ENCODE assay signal across 27 mouse cellular contexts in the genomic region with DNA sequence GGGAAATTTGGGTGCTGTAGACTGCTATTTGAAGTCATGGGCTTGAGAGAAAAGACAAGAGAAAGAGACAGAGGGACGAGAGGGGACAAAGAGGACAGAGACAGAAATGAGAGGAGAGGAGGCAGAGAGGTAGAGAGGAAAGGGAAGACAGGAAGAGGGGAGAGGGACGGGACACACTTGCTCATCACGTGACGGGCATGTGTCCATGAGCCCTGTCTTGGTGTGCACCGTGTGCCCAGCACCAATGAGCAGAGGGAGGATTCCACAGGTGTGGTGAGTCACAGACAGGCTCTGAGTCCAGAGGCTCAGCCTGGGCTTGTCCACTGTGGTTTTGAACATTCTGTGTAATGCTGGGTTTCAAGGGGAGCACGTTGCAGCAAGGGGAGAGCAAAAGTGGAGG. TPM values are rescaled to one million over a fixed set of nuclear protein-coding genes. Genes with fewer than 3 reads are reported as not detected.
DNase-seq lines count a peak whose midpoint lies in the region; ATAC-seq and TF ChIP-seq lines count a peak whose summit lies in the region.
"Had no signal": no experiment of that assay in that cellular context is flagged by ENCODE, and none has a peak within 500 bp of the region (broad histone marks: within the 10 kb centered on the region; RNA-seq: fewer than 3 reads in every experiment).

No protein-coding gene starts in this region.

- H3K4me1 ChIP-seq in limb, embryonic 11.5 days (ENCODE audit: control insufficient read depth, insufficient read depth, low read length) = peaks cover 13% of the 10 kb centered on the region; the same call in 1 of the 2 replicates
- H3K4me1 ChIP-seq in limb, embryonic 10.5 days = peaks cover 23% of the 10 kb centered on the region
- H3K4me1 ChIP-seq in MEL (ENCODE audit: control insufficient read depth in 1 of 2, insufficient read depth in 2 of 2, low read length in 2 of 2) = no peaks in the 10 kb centered on the region
- H3K4me1 ChIP-seq in embryonic facial prominence, embryonic 14.5 days (ENCODE audit: control insufficient read depth, insufficient read depth, low read length) = peaks cover 8% of the 10 kb centered on the region
- H3K4me1 ChIP-seq: heart, embryonic 15.5 days; intestine, embryonic 15.5 days had no signal

- no peaks in the 10 kb centered on the region for H3K9me3 ChIP-seq in limb, embryonic 11.5 days (ENCODE audit: control insufficient read depth, low read length)
- no peaks in the 10 kb centered on the region for H3K9me3 ChIP-seq in limb, embryonic 10.5 days (replicated peaks)
- no peaks in the 10 kb centered on the region for H3K9me3 ChIP-seq in MEL (replicated peaks; ENCODE audit: insufficient read depth, low read length)
- no peaks in the 10 kb centered on the region for H3K9me3 ChIP-seq in embryonic facial prominence, embryonic 14.5 days (ENCODE audit: control insufficient read depth, low read length)
- H3K9me3 ChIP-seq: embryonic facial prominence, embryonic 15.5 days; forebrain, embryonic 12.5 days; forebrain, embryonic 15.5 days; heart, embryonic 12.5 days; heart, embryonic 15.5 days; hindbrain, embryonic 15.5 days; intestine, embryonic 15.5 days had no signal

- H3K9ac ChIP-seq in limb, embryonic 11.5 days (ENCODE audit: low read length) = peak overlapping the region; percentile 22; the same call in 1 of the 2 replicates
- H3K9ac ChIP-seq in MEL (ENCODE audit: control insufficient read depth, low read depth, low read length, poor library complexity, severe bottlenecking) = no peak overlapping the region
- H3K9ac ChIP-seq in embryonic facial prominence, embryonic 14.5 days (ENCODE audit: low read depth, low read length) = no peak overlapping the region
- H3K9ac ChIP-seq: embryonic facial prominence, embryonic 15.5 days; forebrain, embryonic 12.5 days; forebrain, embryonic 15.5 days; heart, embryonic 12.5 days; heart, embryonic 15.5 days; hindbrain, embryonic 15.5 days; intestine, embryonic 15.5 days had no signal

- no peaks in the 10 kb centered on the region for H3K79me3 ChIP-seq in C2C12 (ENCODE audit: low read depth)

- ATAC-seq in limb, embryonic 11.5 days (ENCODE audit: insufficient number of reproducible peaks, low FRiP score, low TSS enrichment, low read depth) = no peak
- 0 out of 2 replicates have a peak, but pooled peaks have one; percentile 21 for ATAC-seq in embryonic facial prominence, embryonic 14.5 days (ENCODE audit: low read depth)
- no peak for ATAC-seq in erythroblast, adult 5-6 weeks (replicated peaks; ENCODE audit: low FRiP score, poor library complexity, severe bottlenecking)
- ATAC-seq: CD4-positive, CD25-positive, alpha-beta regulatory T cell, adult 4 months; forebrain, embryonic 15.5 days; intestine, embryonic 15.5 days; Patski had no signal

- no peak for TF ChIP-seq POLR2A in MEL (IDR thresholded peaks at IDR 0.05; ENCODE audit: control insufficient read depth in 1 of 2, insufficient read depth in 1 of 2, low read depth in 1 of 2, low read length in 2 of 2, poor library complexity in 1 of 2)

- no peak overlapping the region for H3K4me3 ChIP-seq in limb, embryonic 11.5 days (ENCODE audit: low read depth, low read length)
- H3K4me3 ChIP-seq in limb, embryonic 10.5 days = no peak overlapping the region
- H3K4me3 ChIP-seq in C2C12 (ENCODE audit: insufficient read depth, poor library complexity, severe bottlenecking) (no peak overlapping the region), MEL (ENCODE audit: control insufficient read depth in 1 of 2, insufficient read depth in 1 of 2, low read depth in 2 of 2, low read length in 2 of 2) (no peak overlapping the region)
- H3K4me3 ChIP-seq in embryonic facial prominence, embryonic 14.5 days (ENCODE audit: low read depth, low read length) = no peak overlapping the region
- H3K4me3 ChIP-seq: embryonic facial prominence, embryonic 15.5 days; erythroblast, embryonic 14.5 days; forebrain, embryonic 12.5 days; forebrain, embryonic 15.5 days; heart, embryonic 12.5 days; heart, embryonic 15.5 days; hindbrain, embryonic 15.5 days; intestine, embryonic 15.5 days had no signal

- no peak for TF ChIP-seq CTCF in C2C12 (IDR thresholded peaks at IDR 0.05; ENCODE audit: control insufficient read depth, insufficient read depth, insufficient read length)
- no peak for TF ChIP-seq CTCF in MEL (IDR thresholded peaks at IDR 0.05 in 2 of 3, conservative IDR thresholded peaks at IDR 0.05 in 1 of 3; ENCODE audit: control insufficient read depth in 1 of 3, insufficient read depth in 1 of 3, low read depth in 2 of 3, low read length in 3 of 3, poor library complexity in 1 of 3, severe bottlenecking in 1 of 3)

- no peak for TF ChIP-seq RAD21 in MEL (IDR thresholded peaks at IDR 0.05; ENCODE audit: low read depth, low read length)

- no peak for TF ChIP-seq EP300 in MEL (IDR thresholded peaks at IDR 0.05; ENCODE audit: low read depth in 1 of 2, low read length in 2 of 2)

- DNase-seq in limb, embryonic 11.5 days (ENCODE audit: low spot score) = no peak
- DNase-seq in limb, embryonic 10.5 days (ENCODE audit: low spot score) = no peak
- no peak for DNase-seq in MEL (ENCODE audit: low read depth, low spot score)
- DNase-seq in embryonic facial prominence, embryonic 14.5 days (ENCODE audit: low spot score) = no peak
- DNase-seq in embryo, embryonic 10 days (ENCODE audit: low spot score) = no peak
- DNase-seq: adrenal gland, postnatal 10 days; adrenal gland, postnatal 36 days; B cell, adult 2 months; cerebellum, adult 18-20 months; cerebellum, adult 9-10 months; cerebellum, postnatal 14 days; gastrocnemius, postnatal 25 days; heart, adult 18-20 months; heart, postnatal 10 days; heart, postnatal 36 days had no signal

- no peaks in the 10 kb centered on the region for H3K36me3 ChIP-seq in limb, embryonic 11.5 days (ENCODE audit: control insufficient read depth, insufficient read depth, low read length)
- H3K36me3 ChIP-seq in limb, embryonic 10.5 days = no peaks in the 10 kb centered on the region
- H3K36me3 ChIP-seq in C2C12 (ENCODE audit: control insufficient read depth, insufficient read depth) (no peaks in the 10 kb centered on the region), MEL (ENCODE audit: control insufficient read depth in 1 of 2, insufficient read depth in 2 of 2, low read length in 2 of 2) (no peaks in the 10 kb centered on the region)
- H3K36me3 ChIP-seq in embryonic facial prominence, embryonic 14.5 days (ENCODE audit: control insufficient read depth, insufficient read depth, low read length) = no peaks in the 10 kb centered on the region
- H3K36me3 ChIP-seq: embryonic facial prominence, embryonic 15.5 days; forebrain, embryonic 12.5 days; forebrain, embryonic 15.5 days; heart, embryonic 12.5 days; heart, embryonic 15.5 days; hindbrain, embryonic 15.5 days; intestine, embryonic 15.5 days had no signal

- WGBS in limb, embryonic 11.5 days = 68% methylated on average over 6 of the region's 6 CpGs
- 67% methylated on average over 6 of the region's 6 CpGs for WGBS in limb, embryonic 10.5 days
- WGBS in embryonic facial prominence, embryonic 14.5 days = 66% methylated on average over 6 of the region's 6 CpGs

- H3K79me2 ChIP-seq in C2C12 (ENCODE audit: control insufficient read depth, insufficient read depth) (no peaks in the 10 kb centered on the region), MEL (ENCODE audit: control insufficient read depth, insufficient read depth, low read length, poor library complexity) (no peaks in the 10 kb centered on the region)

- H3K4me2 ChIP-seq in limb, embryonic 11.5 days (ENCODE audit: low read depth, severe bottlenecking) = no peak overlapping the region
- no peak overlapping the region for H3K4me2 ChIP-seq in embryonic facial prominence, embryonic 14.5 days (ENCODE audit: low read depth, low read length)
- H3K4me2 ChIP-seq: embryonic facial prominence, embryonic 15.5 days; forebrain, embryonic 12.5 days; forebrain, embryonic 15.5 days; heart, embryonic 12.5 days; heart, embryonic 15.5 days; hindbrain, embryonic 15.5 days; intestine, embryonic 15.5 days had no signal

- no peak overlapping the region for H3ac ChIP-seq in C2C12 (ENCODE audit: control insufficient read depth, insufficient read length, low read depth)

- H3K27ac ChIP-seq in limb, embryonic 11.5 days (replicated peaks; ENCODE audit: low read depth, low read length) = no peak overlapping the region
- H3K27ac ChIP-seq in limb, embryonic 10.5 days = no peak overlapping the region
- H3K27ac ChIP-seq in MEL (ENCODE audit: control insufficient read depth, low read depth, low read length) = no peak overlapping the region
- H3K27ac ChIP-seq in embryonic facial prominence, embryonic 14.5 days (replicated peaks; ENCODE audit: low read depth, low read length) = no peak overlapping the region
- H3K27ac ChIP-seq: embryonic facial prominence, embryonic 15.5 days; forebrain, embryonic 12.5 days; forebrain, embryonic 15.5 days; heart, embryonic 15.5 days; hindbrain, embryonic 15.5 days; intestine, embryonic 15.5 days had no signal

- peaks cover 2% of the 10 kb centered on the region; the same call in 1 of the 2 replicates for H3K27me3 ChIP-seq in limb, embryonic 11.5 days (ENCODE audit: control insufficient read depth, insufficient read depth, low read length)
- peaks cover 59% of the 10 kb centered on the region for H3K27me3 ChIP-seq in limb, embryonic 10.5 days (ENCODE audit: low read depth, poor library complexity, severe bottlenecking)
- H3K27me3 ChIP-seq in C2C12 (ENCODE audit: control insufficient read depth, insufficient read depth, insufficient read length) = peaks cover 3% of the 10 kb centered on the region
- H3K27me3 ChIP-seq in MEL (ENCODE audit: control insufficient read depth in 1 of 2, insufficient read depth in 2 of 2, low read length in 2 of 2) = peaks cover 0 to 4% of the 10 kb centered on the region in 2 experiments; a peak in 2 of 4 replicates
- no peaks in the 10 kb centered on the region; the same call in 1 of the 2 replicates for H3K27me3 ChIP-seq in embryonic facial prominence, embryonic 14.5 days (replicated peaks; ENCODE audit: control insufficient read depth, insufficient read depth, low read length)
- H3K27me3 ChIP-seq: intestine, embryonic 15.5 days; Patski had no signal

TF ChIP-seq in C2C12, 6 proteins besides CTCF, POLR2A, EP300 and RAD21:
- TF ChIP-seq CEBPB (IDR thresholded peaks at IDR 0.05; ENCODE audit: low read depth) (no peak), USF1 (IDR thresholded peaks at IDR 0.05; ENCODE audit: low read depth) (peak; percentile 71)

TF ChIP-seq in MEL, 35 proteins besides CTCF, POLR2A, EP300 and RAD21 (continues in another document):
- TF ChIP-seq JUND (IDR thresholded peaks at IDR 0.05; ENCODE audit: low read depth, low read length) = no peak

RNA-seq across cellular contexts. Expression of a gene that starts 45.0 kb away (rescaled TPM):
- 18.7 and 18.8 TPM in 2 replicates for polyA plus RNA-seq in limb, embryonic 11.5 days (2014; fragmentation: Nextera tagmentation; extraction: Ambion mirVana)
- 10.5 and 15.4 TPM in 2 replicates for polyA plus RNA-seq in limb, embryonic 10.5 days (2016; fragmentation: Nextera tagmentation; extraction: Ambion mirVana)
- 0.08 TPM for polyA plus RNA-seq in C2C12 (2012; fragmentation: generic; extraction: Trizol)
- total RNA-seq in MEL (2012; rRNA removed) = 101 and 116 TPM in 2 replicates
- polyA plus RNA-seq in MEL (2012; ENCODE audit: insufficient read depth in 1 of 2, insufficient read length in 2 of 2, low read depth in 1 of 2, low replicate concordance in 2 of 2, missing spikeins in 1 of 2) = 100 to 1,000 TPM; 234 to 696 TPM
- polyA plus RNA-seq in embryonic facial prominence, embryonic 14.5 days (2014; fragmentation: Nextera tagmentation; extraction: Ambion mirVana) = 74.2 and 76.1 TPM in 2 replicates
- 171 and 179 TPM in 2 replicates for total RNA-seq in erythroblast, adult 5-6 weeks (2015; ENCODE audit: low replicate concordance)
- total RNA-seq in erythroblast, adult 5-6 weeks (2017; ENCODE audit: low replicate concordance) = 42.5 and 62.7 TPM in 2 replicates
- polyA plus RNA-seq: Patski had no signal

Comparison
In these comparisons a context has a peak if more than half of its experiments do, and no peak if none do; other contexts are left out.
1. RNA of a gene that starts 45.0 kb away (polyA plus RNA-seq): 234 to 696 TPM in MEL, 74.2 to 76.1 TPM in embryonic facial prominence, embryonic 14.5 days, 18.7 to 18.8 TPM in limb, embryonic 11.5 days and 10.5 to 15.4 TPM in limb, embryonic 10.5 days; 0.08 TPM in C2C12 (single experiment); every median in the first group is over 10 times any median in the second.